ENCODE assay signal across 18 mouse cellular contexts in genomic region chr5:111750092-111750491, GRCm38 (mm10). TPM values are rescaled to one million over a fixed set of nuclear protein-coding genes. Genes with fewer than 3 reads are reported as not detected.
A peak's percentile ranks its signal among the peaks of the same experiment; 100 is the strongest.
DNase-seq lines count a peak whose midpoint lies in the region; ATAC-seq and TF ChIP-seq lines count a peak whose summit lies in the region.
"Had no signal": no experiment of that assay in that cellular context is flagged by ENCODE, and none has a peak within 500 bp of the region (broad histone marks: within the 10 kb centered on the region; RNA-seq: fewer than 3 reads in every experiment).

No protein-coding gene starts in this region.

- H3K36me3 ChIP-seq in hindbrain, embryonic 13.5 days, result no peaks in the 10 kb centered on the region
- 0 out of 2 replicates have a peak, but pooled peaks cover 7% of the 10 kb centered on the region for H3K36me3 ChIP-seq in midbrain, embryonic 12.5 days
- H3K36me3 ChIP-seq in stomach, embryonic 16.5 days (ENCODE audit: control insufficient read depth, insufficient read depth, low read length), result no peaks in the 10 kb centered on the region
- H3K36me3 ChIP-seq: neural tube, embryonic 12.5 days had no signal

- TF ChIP-seq POLR2A in lung, adult 2 months (IDR thresholded peaks at IDR 0.05; ENCODE audit: borderline replicate concordance, extremely low read depth, low read depth, low read length), result no peak

- ATAC-seq in hindbrain, embryonic 13.5 days (ENCODE audit: low FRiP score), result peak; percentile 31; the same call in 1 of the 2 replicates
- ATAC-seq in midbrain, embryonic 12.5 days (ENCODE audit: low FRiP score, low read depth), result no peak
- peak; percentile 64; the same call in 1 of the 2 replicates for ATAC-seq in stomach, embryonic 16.5 days (ENCODE audit: insufficient read depth, low FRiP score)
- ATAC-seq in megakaryocyte, adult 5-6 weeks (ENCODE audit: poor library complexity, severe bottlenecking), result no peak
- ATAC-seq: inflammation-experienced regulatory T-cells, adult 6 months; Patski had no signal

- H3K9ac ChIP-seq in hindbrain, embryonic 13.5 days, result 0 out of 2 replicates have a peak overlapping the region, but pooled peaks have one; percentile 35
- no peak overlapping the region for H3K9ac ChIP-seq in midbrain, embryonic 12.5 days (replicated peaks)
- no peak overlapping the region; the same call in 1 of the 2 replicates for H3K9ac ChIP-seq in stomach, embryonic 16.5 days (ENCODE audit: low read length)
- H3K9ac ChIP-seq: lung, embryonic 14.5 days; neural tube, embryonic 12.5 days had no signal

- H3K9me3 ChIP-seq in hindbrain, embryonic 13.5 days, result no peaks in the 10 kb centered on the region
- no peaks in the 10 kb centered on the region for H3K9me3 ChIP-seq in midbrain, embryonic 12.5 days
- H3K9me3 ChIP-seq in stomach, embryonic 16.5 days (replicated peaks; ENCODE audit: control insufficient read depth, low read length), result no peaks in the 10 kb centered on the region
- H3K9me3 ChIP-seq: neural tube, embryonic 12.5 days had no signal

- H3K27ac ChIP-seq in layer of hippocampus, adult 2 months, result peak overlapping the region; percentile 15; the same call in 1 of the 2 replicates
- H3K27ac ChIP-seq in hindbrain, embryonic 13.5 days, result peak overlapping the region; percentile 71
- peak overlapping the region; percentile 67 for H3K27ac ChIP-seq in midbrain, embryonic 12.5 days (replicated peaks)
- H3K27ac ChIP-seq in stomach, embryonic 16.5 days (ENCODE audit: low read length), result peak overlapping the region; percentile 61
- H3K27ac ChIP-seq: neural tube, embryonic 12.5 days had no signal

- no peak overlapping the region for H3K4me3 ChIP-seq in layer of hippocampus, adult 2 months
- H3K4me3 ChIP-seq in hindbrain, embryonic 13.5 days, result no peak overlapping the region
- no peak overlapping the region for H3K4me3 ChIP-seq in midbrain, embryonic 12.5 days
- H3K4me3 ChIP-seq in stomach, embryonic 16.5 days (replicated peaks; ENCODE audit: low read length), result no peak overlapping the region
- no peak overlapping the region for H3K4me3 ChIP-seq in lung, adult 2 months (replicated peaks; ENCODE audit: extremely low read depth, low read depth, low read length)
- H3K4me3 ChIP-seq: neural tube, embryonic 12.5 days had no signal

- H3K4me2 ChIP-seq in hindbrain, embryonic 13.5 days, result no peak overlapping the region
- H3K4me2 ChIP-seq in midbrain, embryonic 12.5 days (replicated peaks), result no peak overlapping the region
- H3K4me2 ChIP-seq in stomach, embryonic 16.5 days (ENCODE audit: low read depth, low read length), result no peak overlapping the region
- H3K4me2 ChIP-seq: lung, embryonic 14.5 days; neural tube, embryonic 12.5 days had no signal

- H3K4me1 ChIP-seq in hindbrain, embryonic 13.5 days (replicated peaks), result peaks cover 44% of the 10 kb centered on the region
- H3K4me1 ChIP-seq in midbrain, embryonic 12.5 days, result peaks cover 30% of the 10 kb centered on the region
- H3K4me1 ChIP-seq in stomach, embryonic 16.5 days (ENCODE audit: control insufficient read depth, insufficient read depth, low read length), result peaks cover 16% of the 10 kb centered on the region; the same call in 1 of the 2 replicates
- no peaks in the 10 kb centered on the region for H3K4me1 ChIP-seq in lung, adult 2 months (ENCODE audit: control insufficient read depth, insufficient read depth, low read length)

- 63% methylated on average over 13 of the region's 13 CpGs for WGBS in hindbrain, embryonic 13.5 days
- WGBS in midbrain, embryonic 12.5 days, result 72% methylated on average over 13 of the region's 13 CpGs
- 46% methylated on average over 13 of the region's 13 CpGs for WGBS in stomach, embryonic 16.5 days
- WGBS in lung, adult 2 months, result 79% methylated on average over 13 of the region's 13 CpGs

- no peak for TF ChIP-seq CTCF in layer of hippocampus, adult 2 months (conservative IDR thresholded peaks at IDR 0.05)
- no peak for TF ChIP-seq CTCF in lung, adult 2 months (IDR thresholded peaks at IDR 0.05; ENCODE audit: insufficient read depth, low read length)

- DNase-seq in layer of hippocampus, adult 2 months (ENCODE audit: low spot score in 2 of 2), result no peak
- DNase-seq in layer of hippocampus, adult 11-12 months (ENCODE audit: low spot score), result no peak
- DNase-seq in lung, adult 2 months, result no peak
- DNase-seq: cerebellum, adult 9-11 months; kidney, postnatal 25 days; lung, embryonic 14.5 days had no signal

- no peaks in the 10 kb centered on the region for H3K27me3 ChIP-seq in hindbrain, embryonic 13.5 days
- H3K27me3 ChIP-seq in midbrain, embryonic 12.5 days, result peaks cover 18% of the 10 kb centered on the region
- H3K27me3 ChIP-seq in stomach, embryonic 16.5 days (ENCODE audit: control insufficient read depth, insufficient read depth, low read length), result no peaks in the 10 kb centered on the region

RNA-seq across cellular contexts. Expression of gene Gm26897, which starts 16.4 kb away (rescaled TPM):
- not detected for total RNA-seq in layer of hippocampus, adult 2 months (2021)
- polyA plus RNA-seq in hindbrain, embryonic 13.5 days (2015; fragmentation: Nextera tagmentation; extraction: Ambion mirVana), result not detected in 2 replicates
- polyA plus RNA-seq in midbrain, embryonic 12.5 days (2016; fragmentation: Nextera tagmentation; extraction: Ambion mirVana), result not detected in 2 replicates
- not detected in 2 replicates for polyA plus RNA-seq in stomach, embryonic 16.5 days (2015; fragmentation: Nextera tagmentation; extraction: Ambion mirVana)
- not detected in 2 replicates for total RNA-seq in megakaryocyte, adult 5-6 weeks (2015)
- not detected in 2 replicates for total RNA-seq in megakaryocyte, adult 5-6 weeks (2017)
- polyA plus RNA-seq in lung, adult 2 months (2012; rRNA removed), result not detected in 2 replicates
- total RNA-seq: left cerebral cortex, adult 18-20 months; megakaryocyte progenitor cell, adult 5-6 weeks had no signal
- polyA plus RNA-seq: embryonic facial prominence, embryonic 11.5 days; gonadal fat pad, adult 2 months; inflammation-experienced regulatory T-cells, adult 6 months; limb, embryonic 14.5 days; lung, embryonic 14.5 days; neural tube, embryonic 12.5 days; Patski had no signal

Comparison
In these comparisons a context has a peak if more than half of its experiments do, and no peak if none do; other contexts are left out.
1. H3K27ac ChIP-seq: peak in every context shown above with its lines; median percentile 71 in hindbrain, embryonic 13.5 days; 67 in midbrain, embryonic 12.5 days; 61 in stomach, embryonic 16.5 days; 15 in layer of hippocampus, adult 2 months.
2. ATAC-seq: peak in hindbrain, embryonic 13.5 days (single experiment) and stomach, embryonic 16.5 days (single experiment); none in midbrain, embryonic 12.5 days (single experiment) and megakaryocyte, adult 5-6 weeks (single experiment).